Mouse (Mus musculus) liver, embryonic 13.5 days (tissue): Measurements from ENCODE around the gene Madcam1. TPM values are rescaled to one million over a fixed set of nuclear protein-coding genes. Genes with fewer than 3 reads are reported as not detected.
"Not testable (repeated sequence)": the region's sequence is repeated elsewhere in the genome, so short reads cannot be mapped to it uniquely, and the experiment has no call there.

Source experiments
- ATAC-seq: fragments of 200-750 bp; cut with Nextera tagmentation; 2 replicates; pipeline ENCODE4 v1.8.0; 2017; ENCODE audit warnings: low read depth, mild to moderate bottlenecking, moderate number of reproducible peaks, moderate library complexity
- DNase-seq: peaks from one replicate; pipeline ENCODE4 v3.0.0; 2022
- H3K27ac ChIP-seq: fragments of 300-500 bp; sonication (generic); 2 replicates; pipeline ENCODE4 v1.5.1; 2015; ENCODE audit warnings: moderate library complexity, mild to moderate bottlenecking, inconsistent platforms
- H3K27me3 ChIP-seq: fragments of 300-500 bp; sonication (generic); 2 replicates; pipeline ENCODE4 v1.6.1; 2015; ENCODE audit warnings: mild to moderate bottlenecking, inconsistent platforms
- H3K36me3 ChIP-seq: fragments of 300-500 bp; sonication (generic); 2 replicates; pipeline ENCODE4 v1.6.1; 2015; ENCODE audit warnings: mild to moderate bottlenecking, inconsistent platforms
- H3K4me1 ChIP-seq: fragments of 300-500 bp; sonication (generic); replicated peaks from 2 replicates; pipeline ENCODE4 v1.6.1; 2015; ENCODE audit warnings: inconsistent platforms
- H3K4me2 ChIP-seq: fragments of 300-500 bp; sonication (generic); 2 replicates; pipeline ENCODE4 v1.6.1; 2015; ENCODE audit warnings: inconsistent platforms, mild to moderate bottlenecking, moderate library complexity
- H3K4me3 ChIP-seq: fragments of 300-500 bp; sonication (generic); replicated peaks from 2 replicates; pipeline ENCODE4 v1.5.1; 2015; ENCODE audit warnings: mild to moderate bottlenecking, inconsistent platforms
- H3K9ac ChIP-seq: fragments of 300-500 bp; sonication (generic); 2 replicates; pipeline ENCODE4 v1.6.1; 2015; ENCODE audit warnings: mild to moderate bottlenecking, inconsistent platforms
- H3K9me3 ChIP-seq: fragments of 300-500 bp; sonication (generic); replicated peaks from 2 replicates; pipeline ENCODE4 v1.6.1; 2016; ENCODE audit warnings: inconsistent platforms
- whole genome bisulfite sequencing: fragments of 180-500 bp; shearing (Covaris S2); methylation state at CpG from one replicate; pipeline ENCODE4 v1.1.7; 2015; ENCODE audit not compliant: insufficient replicate concordance; 5-methylcytosine and 5-hydroxymethylcytosine counted together
- polyA plus RNA-seq: library from polyadenylated mRNA; unstranded; fragments of >200 nt; fragmentation: Nextera tagmentation; extraction: Ambion mirVana; gene quantifications from 2 replicates; pipeline ENCODE4 v1.2.1, GENCODE M21; 2015

Madcam1 gene
- polyA plus RNA-seq, 1 experiment from 2014 or later: 0.24 TPM

- H3K4me1 ChIP-seq: peaks cover 11% of the 10 kb centered on the region
- no peak overlapping the region for H3K27ac ChIP-seq
- H3K9me3 ChIP-seq: 0 out of 2 replicates have a peak, but pooled peaks cover 4% of the 10 kb centered on the region
- ATAC-seq (no peak), DNase-seq (no peak)
- no peak overlapping the region for H3K4me2 ChIP-seq
- no peak overlapping the region for H3K9ac ChIP-seq
- no peak overlapping the region for H3K4me3 ChIP-seq
- 71% methylated on average over 12 of the region's 12 CpGs for whole genome bisulfite sequencing
- peaks cover 13% of the 10 kb centered on the region for H3K36me3 ChIP-seq
- H3K27me3 ChIP-seq: no peaks in the 10 kb centered on the region
Measured at GRCm38 (mm10) chr10:79693580-79694378, 29.4 kb downstream of the Madcam1 start.

GRCm38 (mm10) chr10:79694379-79694655, 30.0 kb downstream of the Madcam1 start:
- DNase-seq (no peak), ATAC-seq (no peak)
- H3K4me3 ChIP-seq: no peak overlapping the region
- H3K9me3 ChIP-seq: 0 out of 2 replicates have a peak, but pooled peaks cover 4% of the 10 kb centered on the region
- no peak overlapping the region for H3K4me2 ChIP-seq
- H3K9ac ChIP-seq: no peak overlapping the region
- H3K4me1 ChIP-seq: peaks cover 11% of the 10 kb centered on the region
- 71% methylated on average over 6 of the region's 6 CpGs for WGBS
- H3K27me3 ChIP-seq: no peaks in the 10 kb centered on the region
- no peak overlapping the region for H3K27ac ChIP-seq
- H3K36me3 ChIP-seq: peaks cover 8% of the 10 kb centered on the region

- H3K4me1 ChIP-seq: peaks cover 11% of the 10 kb centered on the region
- H3K9me3 ChIP-seq: 0 out of 2 replicates have a peak, but pooled peaks cover 4% of the 10 kb centered on the region
- H3K27me3 ChIP-seq: no peaks in the 10 kb centered on the region
- ATAC-seq (peak; percentile 64), DNase-seq (peak; percentile 69)
- no peak overlapping the region for H3K4me2 ChIP-seq
- no peaks in the 10 kb centered on the region for H3K36me3 ChIP-seq
- H3K27ac ChIP-seq: no peak overlapping the region
- 62% methylated on average over 13 of the region's 13 CpGs for WGBS
- no peak overlapping the region for H3K9ac ChIP-seq
- no peak overlapping the region for H3K4me3 ChIP-seq
Measured at GRCm38 (mm10) chr10:79695231-79696128, 31.1 kb downstream of the Madcam1 start.

- no peak overlapping the region for H3K4me2 ChIP-seq
- H3K36me3 ChIP-seq: no peaks in the 10 kb centered on the region
- ATAC-seq: no peak
- no peak overlapping the region for H3K9ac ChIP-seq
- H3K27ac ChIP-seq: no peak overlapping the region
- peaks cover 18% of the 10 kb centered on the region for H3K4me1 ChIP-seq
- no peak overlapping the region for H3K4me3 ChIP-seq
- H3K27me3 ChIP-seq: no peaks in the 10 kb centered on the region
- DNase-seq: no peak
- 60% methylated on average over 9 of the region's 9 CpGs for WGBS
- H3K9me3 ChIP-seq: 0 out of 2 replicates have a peak, but pooled peaks cover 4% of the 10 kb centered on the region
Measured at GRCm38 (mm10) chr10:79696129-79696651, 31.8 kb downstream of the Madcam1 start.

- Histone ChIP-seq H3K27me3 (no peaks in the 10 kb centered on the region), H3K9ac (no peak overlapping the region), H3K27ac (no peak overlapping the region), H3K4me3 (no peak overlapping the region), H3K36me3 (no peaks in the 10 kb centered on the region), H3K9me3 (no peaks in the 10 kb centered on the region), H3K4me2 (no peak overlapping the region), H3K4me1 (peaks cover 26% of the 10 kb centered on the region)
- 40% methylated on average over 6 of the region's 6 CpGs for WGBS
- ATAC-seq: no peak
- DNase-seq: no peak
Measured at GRCm38 (mm10) chr10:79697916-79698315, 33.6 kb downstream of the Madcam1 start.

- H3K9ac ChIP-seq: no peak overlapping the region
- no peak overlapping the region for H3K4me2 ChIP-seq
- ATAC-seq: no peak
- H3K27ac ChIP-seq: no peak overlapping the region
- no peak for DNase-seq
- H3K9me3 ChIP-seq: no peaks in the 10 kb centered on the region
- peaks cover 27% of the 10 kb centered on the region for H3K4me1 ChIP-seq
- no peaks in the 10 kb centered on the region for H3K27me3 ChIP-seq
- no peak overlapping the region for H3K4me3 ChIP-seq
- H3K36me3 ChIP-seq: no peaks in the 10 kb centered on the region
- WGBS: 79% methylated on average over 6 of the region's 6 CpGs
Measured at GRCm38 (mm10) chr10:79698459-79698858, 34.1 kb downstream of the Madcam1 start.

GRCm38 (mm10) chr10:79700676-79701075, 36.3 kb downstream of the Madcam1 start:
- Histone ChIP-seq H3K36me3 (no peaks in the 10 kb centered on the region), H3K4me3 (no peak overlapping the region), H3K4me1 (peaks cover 36% of the 10 kb centered on the region), H3K27me3 (no peaks in the 10 kb centered on the region), H3K9ac (no peak overlapping the region), H3K4me2 (no peak overlapping the region), H3K27ac (peak overlapping the region; percentile 73), H3K9me3 (no peaks in the 10 kb centered on the region)
- WGBS: 48% methylated on average over 7 of the region's 7 CpGs
- DNase-seq: no peak
- ATAC-seq: no peak

- Histone ChIP-seq H3K4me2 (no peak overlapping the region), H3K9ac (no peak overlapping the region), H3K9me3 (no peaks in the 10 kb centered on the region), H3K27ac (peak overlapping the region; percentile 73), H3K4me1 (peaks cover 38% of the 10 kb centered on the region), H3K4me3 (no peak overlapping the region), H3K36me3 (peaks cover 6% of the 10 kb centered on the region), H3K27me3 (no peaks in the 10 kb centered on the region)
- 67% methylated on average over 10 of the region's 10 CpGs for WGBS
- DNase-seq (no peak), ATAC-seq (no peak)
Measured at GRCm38 (mm10) chr10:79701443-79702129, 37.2 kb downstream of the Madcam1 start.

GRCm38 (mm10) chr10:79702970-79703369, 38.6 kb downstream of the Madcam1 start:
- H3K4me1 ChIP-seq: peaks cover 51% of the 10 kb centered on the region
- H3K27me3 ChIP-seq, H3K27ac ChIP-seq, H3K9ac ChIP-seq, H3K9me3 ChIP-seq, H3K4me2 ChIP-seq, DNase-seq, ATAC-seq, H3K4me3 ChIP-seq: not testable (repeated sequence)
- peaks cover 20% of the 10 kb centered on the region for H3K36me3 ChIP-seq
- WGBS: 78% methylated on average over 4 of the region's 4 CpGs

GRCm38 (mm10) chr10:79703541-79703940, 39.2 kb downstream of the Madcam1 start:
- Histone ChIP-seq H3K4me2 (peak overlapping the region; percentile 65), H3K9ac (peak overlapping the region; percentile 67), H3K4me3 (peak overlapping the region; percentile 78), H3K4me1 (peaks cover 57% of the 10 kb centered on the region), H3K36me3 (peaks cover 26% of the 10 kb centered on the region), H3K27me3 (no peaks in the 10 kb centered on the region), H3K27ac (peak overlapping the region; percentile 66), H3K9me3 (no peaks in the 10 kb centered on the region)
- no peak for ATAC-seq
- DNase-seq: no peak
- WGBS: 71% methylated on average over 10 of the region's 10 CpGs
